Mouse (Mus musculus) cerebellum, postnatal 4 days (tissue): ENCODE results near the gene Dmrt1.

Experiments
- DNase-seq, 2 experiments: peaks; one replicate each; pipeline ENCODE4 v3.0.0; 2022; ENCODE audit warnings: low spot score in 2 of 2, mixed read lengths in 1 of 2

Dmrt1 gene

DNA sequence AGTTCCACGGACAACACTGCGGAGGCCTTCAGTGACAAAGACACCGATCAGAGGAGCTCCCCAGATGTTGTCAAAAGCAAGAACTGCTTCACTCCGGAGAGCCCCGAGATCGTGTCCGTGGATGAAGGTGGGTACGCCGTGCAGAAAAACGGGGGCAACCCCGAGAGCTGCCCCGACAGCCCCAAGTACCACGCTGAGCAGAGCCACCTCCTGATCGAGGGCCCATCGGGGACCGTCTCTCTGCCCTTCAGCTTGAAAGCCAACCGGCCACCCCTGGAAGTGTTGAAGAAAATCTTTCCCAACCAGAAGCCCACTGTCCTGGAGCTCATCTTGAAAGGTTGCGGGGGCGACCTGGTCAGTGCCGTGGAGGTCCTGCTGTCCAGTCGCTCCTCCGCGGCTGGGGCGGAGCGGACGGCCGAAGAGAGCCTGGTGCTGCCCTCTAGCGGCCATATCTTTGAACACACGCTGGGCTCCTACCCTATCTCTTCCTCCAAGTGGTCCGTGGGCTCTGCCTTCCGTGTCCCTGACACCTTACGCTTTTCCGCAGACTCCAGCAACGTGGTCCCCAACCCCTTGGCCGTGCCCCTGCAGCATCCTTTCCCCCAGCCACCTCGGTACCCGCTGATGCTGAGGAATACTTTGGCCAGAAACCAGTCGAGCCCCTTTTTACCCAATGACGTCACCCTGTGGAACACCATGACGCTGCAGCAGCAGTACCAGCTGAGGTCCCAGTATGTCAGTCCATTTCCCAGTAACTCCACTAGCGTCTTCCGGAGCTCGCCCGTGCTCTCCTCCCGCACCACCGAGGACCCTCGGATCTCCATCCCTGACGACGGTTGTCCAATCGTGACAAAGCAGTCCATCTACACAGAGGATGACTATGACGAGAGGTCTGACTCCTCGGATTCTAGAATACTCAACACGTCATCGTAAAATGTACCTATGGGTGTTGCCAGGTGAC, 117.2 kb downstream of the Dmrt1 start:
- peak; percentile 68 to 78 for DNase-seq

DNA sequence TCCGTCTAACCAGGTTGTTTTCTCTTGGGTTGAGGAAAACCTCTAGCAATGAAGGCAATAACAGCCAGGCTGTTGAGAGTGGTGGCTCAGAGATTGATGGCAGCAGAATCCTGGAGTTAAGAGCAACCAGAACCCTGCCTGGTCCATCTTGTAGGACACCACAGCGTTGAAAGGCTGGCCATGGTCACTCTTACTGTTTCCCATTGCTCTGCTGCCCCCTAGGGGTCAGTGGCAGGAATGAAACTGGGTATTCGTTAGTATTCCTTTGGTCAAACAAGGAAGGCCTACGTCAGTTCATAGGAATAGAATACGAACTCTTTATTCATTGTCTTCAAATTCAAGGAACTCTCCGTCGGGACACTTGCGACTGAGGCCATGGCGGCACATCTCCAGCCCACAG, 123.1 kb downstream of the Dmrt1 start:
- peak; percentile 58 to 72 for DNase-seq

DNA sequence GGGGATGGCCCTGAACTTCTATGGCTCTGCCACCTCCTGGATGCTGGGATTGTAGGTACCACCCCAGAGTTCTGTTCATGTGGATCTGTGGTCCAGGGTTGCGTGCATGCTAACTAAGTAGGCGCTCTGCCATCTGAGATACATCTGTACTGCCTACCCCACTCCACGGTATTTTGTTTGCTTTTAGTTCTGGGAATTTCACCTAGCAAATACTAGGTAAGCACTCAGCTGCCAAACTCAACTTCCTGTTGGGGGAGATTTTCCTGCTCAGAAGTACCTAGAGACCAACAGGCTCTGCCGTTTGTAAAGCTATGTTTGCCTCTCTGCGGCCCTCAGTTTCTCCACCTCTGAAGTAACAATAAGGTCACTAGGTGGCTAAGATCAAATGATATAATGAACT, 129.7 kb downstream of the Dmrt1 start:
- no peak for DNase-seq

DNA sequence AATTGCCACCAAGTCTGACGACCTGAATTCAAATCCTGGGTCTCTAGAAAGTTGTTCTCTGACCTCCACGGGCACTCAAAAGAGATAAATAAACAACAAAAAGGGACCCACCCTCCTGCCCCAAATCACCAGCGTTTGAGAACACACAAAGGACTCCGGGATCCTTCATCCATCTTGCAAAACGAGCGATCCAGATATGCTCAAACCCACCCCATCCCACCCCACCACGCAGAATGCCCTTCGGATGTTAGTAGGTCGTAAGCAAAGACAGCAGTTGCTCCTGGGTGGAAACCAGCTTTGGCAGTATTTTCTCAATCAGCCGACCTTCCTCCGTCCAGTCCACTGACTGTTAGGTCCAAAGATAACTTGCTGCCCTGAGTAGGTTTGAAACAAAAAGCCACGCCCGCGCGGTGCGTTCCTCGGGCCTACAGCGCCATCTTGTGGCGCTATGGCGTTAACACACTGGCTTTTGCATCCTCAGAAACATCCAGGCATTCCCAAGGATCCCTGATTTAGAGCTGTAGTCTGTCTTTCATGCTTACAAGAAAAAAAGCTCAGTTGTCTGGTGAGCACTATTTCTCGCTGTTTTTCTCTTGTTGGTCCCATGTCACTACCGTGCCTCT, 130.3 kb downstream of the Dmrt1 start:
- DNase-seq, result peak; percentile 54 to 74

DNA sequence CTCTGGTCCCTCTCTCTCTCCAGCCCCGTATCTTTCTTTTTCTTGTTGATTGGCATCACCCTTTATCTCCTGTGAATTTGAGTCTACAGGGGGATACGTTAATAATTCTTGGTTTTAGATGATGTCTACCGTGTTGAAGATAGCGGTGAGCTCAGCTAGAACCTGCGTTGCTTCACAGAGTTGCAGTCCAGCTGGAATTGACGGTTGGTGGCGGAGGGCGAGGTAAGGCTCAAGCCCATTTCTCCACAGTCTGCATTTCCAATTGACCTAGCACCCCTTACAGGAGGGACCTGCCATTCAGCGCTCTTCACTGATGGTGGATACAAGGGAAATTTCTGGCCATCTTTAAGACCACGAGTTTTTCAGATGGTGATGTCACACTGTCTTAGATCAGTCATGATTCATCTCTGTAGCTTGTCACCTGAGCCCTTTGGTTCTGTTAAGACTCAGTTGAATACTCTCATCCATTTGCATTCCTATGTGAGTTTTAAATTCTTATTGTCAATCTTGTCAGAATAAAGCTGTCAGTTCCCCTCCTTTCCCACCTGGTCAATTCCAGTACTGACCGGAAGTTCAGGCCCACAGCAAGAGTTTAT, 133.4 kb downstream of the Dmrt1 start:
- no peak for DNase-seq

DNA sequence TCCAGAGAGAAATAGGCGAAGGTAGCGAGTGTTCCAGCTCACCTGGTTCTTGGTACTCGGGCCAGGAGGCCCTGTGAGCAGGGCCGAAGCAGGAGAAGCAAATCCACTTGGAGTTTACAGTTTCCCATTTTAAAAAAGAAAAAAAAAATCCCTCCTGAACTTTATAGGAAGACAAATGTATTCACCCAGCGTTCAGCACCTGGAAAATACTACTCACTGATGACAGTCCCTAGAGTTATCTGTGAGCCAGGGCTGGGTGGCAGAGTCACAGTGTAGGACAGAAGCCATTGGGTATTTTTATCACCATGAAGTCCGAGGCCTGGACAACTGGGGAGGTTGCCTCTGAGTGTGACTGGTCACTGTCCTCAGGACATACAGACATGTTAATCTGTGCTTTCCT, 136.4 kb downstream of the Dmrt1 start:
- DNase-seq, result no peak

DNA sequence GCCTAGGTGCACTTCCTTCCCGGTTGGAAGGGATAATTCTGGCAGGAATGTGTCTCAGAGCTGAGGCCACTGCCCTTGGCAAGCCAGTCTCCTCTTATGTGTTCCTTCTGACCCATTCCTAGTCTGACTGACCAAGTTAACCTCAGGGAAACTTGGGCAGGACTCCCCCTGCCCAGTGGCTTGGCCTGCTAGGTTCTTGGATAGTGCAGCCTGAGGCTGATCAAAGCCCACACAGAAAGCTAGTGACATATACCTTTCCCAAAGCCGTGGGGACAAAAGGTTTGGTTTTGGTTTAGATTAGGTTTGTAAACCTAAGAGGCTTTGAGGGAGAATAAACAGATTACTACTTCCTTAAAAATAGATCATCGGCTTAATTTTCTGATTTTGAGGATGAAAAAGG, 141.7 kb downstream of the Dmrt1 start:
- DNase-seq, result no peak

DNA sequence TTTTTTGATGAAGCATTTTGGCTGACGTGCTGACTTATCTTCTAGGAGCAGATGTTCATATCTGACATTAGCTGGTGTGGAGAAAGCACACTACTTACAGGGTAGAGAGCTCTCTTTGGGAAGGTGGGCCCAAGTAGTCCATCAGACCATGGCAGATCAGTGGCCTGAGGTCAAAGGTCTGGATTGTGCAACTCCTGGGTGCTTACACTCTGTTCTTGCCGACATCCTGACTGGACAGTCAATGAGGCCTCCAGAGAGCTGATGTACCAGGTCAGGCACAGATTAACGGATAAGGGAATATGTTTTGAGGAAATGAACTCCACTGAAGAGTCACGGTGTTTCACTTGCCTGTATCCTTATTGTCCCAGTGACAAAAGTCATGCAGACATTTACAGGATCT, 143.3 kb downstream of the Dmrt1 start:
- no peak for DNase-seq

DNA sequence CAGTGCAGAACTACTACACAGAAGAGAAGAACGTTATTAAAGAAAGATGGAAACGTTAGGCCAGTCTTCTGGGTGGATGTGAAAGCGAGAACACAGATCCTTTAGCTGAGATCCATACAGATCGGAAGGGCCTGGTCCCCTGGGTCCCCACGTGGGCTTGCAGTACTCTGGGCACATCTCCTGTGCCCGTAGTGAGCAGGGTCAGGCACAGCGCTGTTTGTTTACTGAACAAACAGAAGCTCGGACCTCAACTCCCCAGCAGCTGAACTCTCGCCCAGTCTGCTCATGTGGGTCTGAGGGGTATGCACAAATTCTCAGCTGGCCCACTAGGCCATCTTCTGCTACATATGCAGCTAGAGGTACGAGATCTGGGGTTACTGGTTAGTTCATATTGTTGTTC, 145.1 kb downstream of the Dmrt1 start:
- no peak for DNase-seq

DNA sequence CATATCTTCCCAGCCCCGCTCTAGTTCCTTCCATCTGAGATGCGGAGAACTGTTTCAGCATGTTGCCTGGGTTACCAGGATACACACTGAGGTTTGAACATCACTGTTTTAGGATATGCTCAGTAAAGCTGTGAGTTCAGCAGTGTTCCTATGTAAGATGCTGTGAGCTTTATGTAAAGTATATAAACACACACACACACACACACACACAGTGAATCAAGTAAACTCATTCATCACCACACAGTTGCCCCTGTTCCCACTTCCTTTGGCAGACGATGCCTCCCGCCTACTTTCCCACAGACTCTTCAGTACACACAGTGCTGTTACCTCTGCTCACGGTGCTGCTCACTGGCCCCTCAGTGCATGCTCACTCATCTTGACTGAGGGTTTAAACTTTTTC, 147.1 kb downstream of the Dmrt1 start:
- DNase-seq, result no peak
